Mouse (Mus musculus) midbrain, embryonic 11.5 days (tissue): ENCODE results near the gene Acox2. TPM values are rescaled to one million over a fixed set of nuclear protein-coding genes. Genes with fewer than 3 reads are reported as not detected.

Experiments
- ATAC-seq: fragments of 200-750 bp; cut with Nextera tagmentation; 2 replicates; pipeline ENCODE4 v1.8.0; 2017; ENCODE audit warnings: moderate TSS enrichment, moderate library complexity; ENCODE audit not compliant: low FRiP score
- DNase-seq: peaks from one replicate; pipeline ENCODE4 v3.0.0; 2015; ENCODE audit warnings: low spot score; ENCODE audit errors: missing footprints
- H3K27ac ChIP-seq: fragments of 300-500 bp; sonication (generic); 2 replicates; pipeline ENCODE4 v1.5.1; 2014; ENCODE audit warnings: low read depth, low read length
- H3K27me3 ChIP-seq: fragments of 300-500 bp; sonication (generic); 2 replicates; pipeline ENCODE4 v1.6.1; 2014; ENCODE audit warnings: mild to moderate bottlenecking, low read length, moderate library complexity, mixed read lengths; ENCODE audit not compliant: control insufficient read depth, insufficient read depth
- H3K36me3 ChIP-seq: fragments of 300-500 bp; sonication (generic); 2 replicates; pipeline ENCODE4 v1.6.1; 2014; ENCODE audit warnings: mild to moderate bottlenecking, low read length, moderate library complexity, mixed read lengths; ENCODE audit not compliant: control insufficient read depth, insufficient read depth
- H3K4me1 ChIP-seq: fragments of 300-500 bp; sonication (generic); 2 replicates; pipeline ENCODE4 v1.6.1; 2014; ENCODE audit warnings: low read length; ENCODE audit not compliant: control insufficient read depth, insufficient read depth
- H3K4me2 ChIP-seq: fragments of 300-500 bp; sonication (generic); 2 replicates; pipeline ENCODE4 v1.6.1; 2014; ENCODE audit warnings: mild to moderate bottlenecking, moderate library complexity
- H3K4me3 ChIP-seq: fragments of 300-500 bp; sonication (generic); 2 replicates; pipeline ENCODE4 v1.5.1; 2014; ENCODE audit warnings: low read depth, low read length
- H3K9ac ChIP-seq: fragments of 300-500 bp; sonication (generic); 2 replicates; pipeline ENCODE4 v1.6.1; 2014; ENCODE audit warnings: low read length
- H3K9me3 ChIP-seq: fragments of 300-500 bp; sonication (generic); 2 replicates; pipeline ENCODE4 v1.6.1; 2016; ENCODE audit warnings: low read length; ENCODE audit not compliant: control insufficient read depth
- WGBS: fragments of 180-500 bp; shearing (Covaris S2); extraction: QIAGEN DNeasy Blood & Tissue Kit; methylation state at CpG from one replicate; pipeline ENCODE4 v1.1.7; 2014; 5-methylcytosine and 5-hydroxymethylcytosine counted together
- polyA plus RNA-seq: library from polyadenylated mRNA; unstranded; fragments of >200 nt; fragmentation: Nextera tagmentation; extraction: Ambion mirVana; gene quantifications from 2 replicates; pipeline ENCODE4 v1.2.1, GENCODE M21; 2014

Acox2 gene
- polyA plus RNA-seq, 1 experiment from 2014 or later, result not detected

GRCm38 (mm10) chr14:8191331-8191965 lies 67.7 kb downstream of the Acox2 start:
- Histone ChIP-seq H3K4me2 (no peak overlapping the region), H3K4me3 (no peak overlapping the region), H3K9me3 (no peaks in the 10 kb centered on the region), H3K4me1 (no peaks in the 10 kb centered on the region), H3K27me3 (no peaks in the 10 kb centered on the region), H3K9ac (no peak overlapping the region), H3K27ac (no peak overlapping the region), H3K36me3 (no peaks in the 10 kb centered on the region)
- ATAC-seq, result no peak
- no peak for DNase-seq
- 75% methylated on average over 12 of the region's 12 CpGs for WGBS

GRCm38 (mm10) chr14:8190556-8190955 lies 68.6 kb downstream of the Acox2 start:
- Histone ChIP-seq H3K9me3 (no peaks in the 10 kb centered on the region), H3K36me3 (no peaks in the 10 kb centered on the region), H3K4me2 (no peak overlapping the region), H3K4me1 (no peaks in the 10 kb centered on the region), H3K27me3 (no peaks in the 10 kb centered on the region), H3K4me3 (no peak overlapping the region), H3K9ac (no peak overlapping the region), H3K27ac (no peak overlapping the region)
- ATAC-seq, result no peak
- DNase-seq, result no peak
- 93% methylated on average over 3 of the region's 3 CpGs for WGBS

GRCm38 (mm10) chr14:8186278-8187045 lies 72.7 kb downstream of the Acox2 start:
- no peaks in the 10 kb centered on the region for H3K4me1 ChIP-seq
- WGBS, result 88% methylated on average over 6 of the region's 6 CpGs
- no peak for DNase-seq

GRCm38 (mm10) chr14:8183330-8183729 lies 75.8 kb downstream of the Acox2 start:
- H3K4me1 ChIP-seq, result no peaks in the 10 kb centered on the region
- DNase-seq, result no peak
- H3K27ac ChIP-seq, result no peak overlapping the region
- H3K4me2 ChIP-seq, result no peak overlapping the region
- no peaks in the 10 kb centered on the region for H3K36me3 ChIP-seq
- no peak overlapping the region for H3K9ac ChIP-seq
- H3K4me3 ChIP-seq, result no peak overlapping the region
- 66% methylated on average over 3 of the region's 3 CpGs for WGBS
- H3K27me3 ChIP-seq, result no peaks in the 10 kb centered on the region
- H3K9me3 ChIP-seq, result no peaks in the 10 kb centered on the region
- no peak for ATAC-seq

More at GRCm38 (mm10) chr14:8186278-8187045, 72.7 kb downstream of the Acox2 start:
- no peak for ATAC-seq
- Histone ChIP-seq H3K9me3 (no peaks in the 10 kb centered on the region), H3K4me3 (no peak overlapping the region), H3K4me2 (no peak overlapping the region), H3K36me3 (no peaks in the 10 kb centered on the region), H3K27me3 (no peaks in the 10 kb centered on the region), H3K27ac (no peak overlapping the region), H3K9ac (no peak overlapping the region)

GRCm38 (mm10) chr14:8180371-8181035 lies 78.7 kb downstream of the Acox2 start:
- Histone ChIP-seq H3K36me3 (no peaks in the 10 kb centered on the region), H3K9ac (no peak overlapping the region), H3K27ac (no peak overlapping the region), H3K9me3 (no peaks in the 10 kb centered on the region), H3K4me3 (no peak overlapping the region), H3K27me3 (no peaks in the 10 kb centered on the region), H3K4me2 (no peak overlapping the region), H3K4me1 (no peaks in the 10 kb centered on the region)
- 80% methylated on average over 4 of the region's 4 CpGs for WGBS
- DNase-seq (no peak), ATAC-seq (no peak)

- Histone ChIP-seq H3K27me3 (no peaks in the 10 kb centered on the region), H3K4me1 (peaks cover 6% of the 10 kb centered on the region), H3K9ac (no peak overlapping the region), H3K4me2 (no peak overlapping the region), H3K27ac (no peak overlapping the region), H3K9me3 (no peaks in the 10 kb centered on the region), H3K36me3 (no peaks in the 10 kb centered on the region), H3K4me3 (no peak overlapping the region)
- ATAC-seq (no peak), DNase-seq (no peak)
- WGBS, result 62% methylated on average over 5 of the region's 5 CpGs
These were observed 82.9 kb downstream of the Acox2 start for GRCm38 (mm10) chr14:8176251-8176650.

Other genes with a start within 250 kb of the Acox2 start
- gene Rpp14, start 179.0 kb downstream of the Acox2 start, polyA plus RNA-seq, result 55.5 and 56.5 TPM in 2 replicates
- 23.2 and 23.4 TPM in 2 replicates for gene Pxk, start 161.1 kb downstream of the Acox2 start, polyA plus RNA-seq
- gene Pdhb, start 86.3 kb downstream of the Acox2 start, polyA plus RNA-seq, result 215 and 238 TPM in 2 replicates
- 8.2 and 10.8 TPM in 2 replicates for gene Kctd6, start 45.2 kb downstream of the Acox2 start, polyA plus RNA-seq
- 0.20 and 0.33 TPM in 2 replicates for gene Fam107a, start 58.7 kb upstream of the Acox2 start, polyA plus RNA-seq
- not detected in 2 replicates for gene Oit1, start 119.4 kb upstream of the Acox2 start, polyA plus RNA-seq